Mouse (Mus musculus): ENCODE results near the gene Itpr1. TPM values are rescaled to one million over a fixed set of nuclear protein-coding genes. Genes with fewer than 3 reads are reported as not detected.

Itpr1 gene
- polyA plus RNA-seq, 1 experiment from 2014 or later = 4.0 TPM

- ATAC-seq (ENCODE audit: low FRiP score, low TSS enrichment) (no peak), DNase-seq (ENCODE audit: low spot score) (no peak)
- Histone ChIP-seq H3K9me3 (ENCODE audit: control insufficient read depth, low read length) (no peaks in the 10 kb centered on the region), H3K36me3 (ENCODE audit: control insufficient read depth, insufficient read depth, low read length) (no peaks in the 10 kb centered on the region), H3K4me3 (ENCODE audit: low read depth, low read length) (no peak overlapping the region), H3K9ac (ENCODE audit: low read length) (no peak overlapping the region), H3K4me1 (replicated peaks; ENCODE audit: control insufficient read depth, insufficient read depth) (0 out of 2 replicates have a peak, but pooled peaks cover 2% of the 10 kb centered on the region), H3K27me3 (ENCODE audit: control insufficient read depth, insufficient read depth, low read length) (no peaks in the 10 kb centered on the region), H3K27ac (replicated peaks) (no peak overlapping the region), H3K4me2 (replicated peaks; ENCODE audit: low read depth) (no peak overlapping the region)
- TF ChIP-seq CTCF (IDR thresholded peaks at IDR 0.05; ENCODE audit: low read depth) = no peak
- no peak for TF ChIP-seq EP300 (optimal IDR thresholded peaks at IDR 0.05)
- WGBS = 69% methylated on average over 4 of the region's 4 CpGs
Measured at GRCm38 (mm10) chr6:108538406-108538805, 325.5 kb downstream of the Itpr1 start.

GRCm38 (mm10) chr6:108540441-108540840 is 327.5 kb downstream of the Itpr1 start:
- TF ChIP-seq EP300 (optimal IDR thresholded peaks at IDR 0.05) = no peak
- TF ChIP-seq CTCF (IDR thresholded peaks at IDR 0.05; ENCODE audit: low read depth) = no peak
- no peak for ATAC-seq (ENCODE audit: low FRiP score, low TSS enrichment)
- no peak overlapping the region for H3K9ac ChIP-seq (ENCODE audit: low read length)
- H3K9me3 ChIP-seq (ENCODE audit: control insufficient read depth, low read length) = no peaks in the 10 kb centered on the region
- no peaks in the 10 kb centered on the region for H3K4me1 ChIP-seq (replicated peaks; ENCODE audit: control insufficient read depth, insufficient read depth)
- no peaks in the 10 kb centered on the region for H3K27me3 ChIP-seq (ENCODE audit: control insufficient read depth, insufficient read depth, low read length)
- 86% methylated on average over 6 of the region's 6 CpGs for WGBS
- no peak overlapping the region for H3K4me3 ChIP-seq (ENCODE audit: low read depth, low read length)
- no peaks in the 10 kb centered on the region for H3K36me3 ChIP-seq (ENCODE audit: control insufficient read depth, insufficient read depth, low read length)
- H3K4me2 ChIP-seq (replicated peaks; ENCODE audit: low read depth) = no peak overlapping the region
- no peak for DNase-seq (ENCODE audit: low spot score)
- H3K27ac ChIP-seq (replicated peaks) = no peak overlapping the region

GRCm38 (mm10) chr6:108544917-108545316 is 332.0 kb downstream of the Itpr1 start:
- ATAC-seq (ENCODE audit: low FRiP score, low TSS enrichment) (no peak), DNase-seq (ENCODE audit: low spot score) (no peak)
- TF ChIP-seq CTCF (IDR thresholded peaks at IDR 0.05; ENCODE audit: low read depth) (no peak), EP300 (optimal IDR thresholded peaks at IDR 0.05) (no peak)
- Histone ChIP-seq H3K9me3 (ENCODE audit: control insufficient read depth, low read length) (no peaks in the 10 kb centered on the region), H3K4me3 (ENCODE audit: low read depth, low read length) (no peak overlapping the region), H3K27ac (replicated peaks) (no peak overlapping the region), H3K36me3 (ENCODE audit: control insufficient read depth, insufficient read depth, low read length) (no peaks in the 10 kb centered on the region; the same call in 1 of the 2 replicates), H3K4me2 (replicated peaks; ENCODE audit: low read depth) (no peak overlapping the region), H3K9ac (ENCODE audit: low read length) (no peak overlapping the region), H3K27me3 (ENCODE audit: control insufficient read depth, insufficient read depth, low read length) (no peaks in the 10 kb centered on the region), H3K4me1 (replicated peaks; ENCODE audit: control insufficient read depth, insufficient read depth) (no peaks in the 10 kb centered on the region)
- 79% methylated on average over 7 of the region's 7 CpGs for WGBS

- no peaks in the 10 kb centered on the region for H3K4me1 ChIP-seq (replicated peaks; ENCODE audit: control insufficient read depth, insufficient read depth)
- no peak for ATAC-seq (ENCODE audit: low FRiP score, low TSS enrichment)
Measured at GRCm38 (mm10) chr6:108545464-108545863, 332.6 kb downstream of the Itpr1 start.

GRCm38 (mm10) chr6:108548413-108548812 is 335.5 kb downstream of the Itpr1 start:
- Histone ChIP-seq H3K27me3 (ENCODE audit: control insufficient read depth, insufficient read depth, low read length) (no peaks in the 10 kb centered on the region), H3K4me3 (ENCODE audit: low read depth, low read length) (no peak overlapping the region), H3K9me3 (ENCODE audit: control insufficient read depth, low read length) (no peaks in the 10 kb centered on the region), H3K27ac (replicated peaks) (no peak overlapping the region), H3K9ac (ENCODE audit: low read length) (no peak overlapping the region), H3K4me1 (replicated peaks; ENCODE audit: control insufficient read depth, insufficient read depth) (no peaks in the 10 kb centered on the region), H3K36me3 (ENCODE audit: control insufficient read depth, insufficient read depth, low read length) (no peaks in the 10 kb centered on the region; the same call in 1 of the 2 replicates), H3K4me2 (replicated peaks; ENCODE audit: low read depth) (no peak overlapping the region)
- 71% methylated on average over 3 of the region's 3 CpGs for WGBS
- TF ChIP-seq EP300 (optimal IDR thresholded peaks at IDR 0.05) (no peak), CTCF (IDR thresholded peaks at IDR 0.05; ENCODE audit: low read depth) (no peak)
- ATAC-seq (ENCODE audit: low FRiP score, low TSS enrichment) = no peak
- DNase-seq (ENCODE audit: low spot score) = no peak

More at GRCm38 (mm10) chr6:108545464-108545863, 332.6 kb downstream of the Itpr1 start:
- H3K27ac ChIP-seq (replicated peaks) = no peak overlapping the region
- H3K27me3 ChIP-seq (ENCODE audit: control insufficient read depth, insufficient read depth, low read length) = no peaks in the 10 kb centered on the region
- no peak for TF ChIP-seq CTCF (IDR thresholded peaks at IDR 0.05; ENCODE audit: low read depth)
- no peak for DNase-seq (ENCODE audit: low spot score)
- 78% methylated on average over 5 of the region's 5 CpGs for WGBS
- no peaks in the 10 kb centered on the region; the same call in 1 of the 2 replicates for H3K36me3 ChIP-seq (ENCODE audit: control insufficient read depth, insufficient read depth, low read length)
- no peak overlapping the region for H3K9ac ChIP-seq (ENCODE audit: low read length)
- H3K4me2 ChIP-seq (replicated peaks; ENCODE audit: low read depth) = no peak overlapping the region
- no peak overlapping the region for H3K4me3 ChIP-seq (ENCODE audit: low read depth, low read length)
- H3K9me3 ChIP-seq (ENCODE audit: control insufficient read depth, low read length) = no peaks in the 10 kb centered on the region

- Histone ChIP-seq H3K27ac (replicated peaks) (no peak overlapping the region), H3K9ac (ENCODE audit: low read length) (no peak overlapping the region), H3K4me2 (replicated peaks; ENCODE audit: low read depth) (no peak overlapping the region), H3K9me3 (ENCODE audit: control insufficient read depth, low read length) (no peaks in the 10 kb centered on the region), H3K4me3 (ENCODE audit: low read depth, low read length) (no peak overlapping the region), H3K4me1 (replicated peaks; ENCODE audit: control insufficient read depth, insufficient read depth) (no peaks in the 10 kb centered on the region), H3K36me3 (ENCODE audit: control insufficient read depth, insufficient read depth, low read length) (no peaks in the 10 kb centered on the region; the same call in 1 of the 2 replicates), H3K27me3 (ENCODE audit: control insufficient read depth, insufficient read depth, low read length) (no peaks in the 10 kb centered on the region)
- WGBS = 80% methylated on average over 6 of the region's 6 CpGs
- TF ChIP-seq CTCF (IDR thresholded peaks at IDR 0.05; ENCODE audit: low read depth) (no peak), EP300 (optimal IDR thresholded peaks at IDR 0.05) (no peak)
- no peak for DNase-seq (ENCODE audit: low spot score)
- ATAC-seq (ENCODE audit: low FRiP score, low TSS enrichment) = no peak
Measured at GRCm38 (mm10) chr6:108549495-108549935, 336.6 kb downstream of the Itpr1 start.
